Mouse (Mus musculus): ENCODE measurements around the gene Nbas.

DNA sequence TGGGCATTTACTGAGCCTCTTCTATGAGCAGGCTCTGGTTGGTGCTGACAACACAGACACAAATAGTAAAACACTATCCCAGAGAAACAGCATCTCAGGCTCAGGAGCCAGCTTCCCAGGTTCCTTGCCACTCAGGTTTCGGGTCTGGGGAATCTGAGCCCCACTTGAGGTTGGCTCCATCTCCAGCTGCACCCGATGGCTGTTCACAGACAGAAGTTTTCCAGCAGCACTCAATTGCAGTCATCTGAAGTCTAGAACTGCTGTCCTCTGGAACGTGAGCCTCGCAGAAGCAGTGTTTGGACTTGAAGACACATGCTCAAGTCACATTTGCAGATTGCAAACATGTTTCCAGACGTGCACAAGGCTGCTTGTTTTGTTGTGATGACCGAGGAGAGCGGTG, 297.5 kb downstream of the Nbas start:
- TF ChIP-seq CTCF (IDR thresholded peaks at IDR 0.05; ENCODE audit: low read depth, low read length) = no peak
- no peak for TF ChIP-seq EP300 (IDR thresholded peaks at IDR 0.05; ENCODE audit: insufficient read depth, low read depth, low read length)
- no peak for TF ChIP-seq POLR2A (IDR thresholded peaks at IDR 0.05; ENCODE audit: insufficient read depth, low read length)
